Mouse (Mus musculus) spleen, adult 2 months (tissue): Measurements from ENCODE around the gene Mrap2.

Source experiments
- CTCF ChIP-seq: fragments of 200-500 bp; IDR thresholded peaks from 2 replicates; pipeline ENCODE4 v1.5.1; 2011; ENCODE audit warnings: mild to moderate bottlenecking, inconsistent platforms; ENCODE audit not compliant: insufficient read depth, insufficient read length, insufficient replicate concordance; ENCODE audit errors: extremely low read depth
- POLR2A ChIP-seq: fragments of 200-500 bp; IDR thresholded peaks from 2 replicates; pipeline ENCODE4 v1.6.1; 2011; ENCODE audit warnings: low read depth, low read length, inconsistent platforms

DNA sequence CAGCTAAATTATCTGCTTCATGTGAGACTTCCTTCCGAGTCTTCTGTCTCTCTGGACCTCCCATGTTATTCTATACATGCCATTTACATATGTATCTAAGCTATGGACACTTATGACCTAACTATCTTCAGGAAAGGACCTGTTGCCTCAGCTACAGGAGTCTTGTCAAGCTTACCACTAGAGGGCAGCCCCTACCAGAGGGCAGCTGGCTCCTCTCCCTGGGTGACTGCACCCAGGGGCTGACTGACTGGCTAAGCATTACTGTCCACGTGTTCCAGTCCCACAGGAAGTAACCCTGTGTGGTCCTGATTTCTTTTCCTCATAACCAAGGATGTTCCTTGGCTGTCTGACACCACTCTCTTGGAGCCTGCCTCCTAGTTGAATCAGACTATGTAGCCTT, 46.1 kb upstream of the Mrap2 start:
- TF ChIP-seq CTCF = 0 out of 2 replicates have a peak, but pooled peaks have one; percentile 23
- TF ChIP-seq POLR2A = no peak
